13 mouse cellular contexts compared by ENCODE assay signal in genomic region chr11:74590691-74591090, GRCm38 (mm10). TPM values are rescaled to one million over a fixed set of nuclear protein-coding genes. Genes with fewer than 3 reads are reported as not detected.
A peak's percentile ranks its signal among the peaks of the same experiment; 100 is the strongest.
DNase-seq lines count a peak whose midpoint lies in the region; ATAC-seq lines count a peak whose summit lies in the region.
"Had no signal": no experiment of that assay in that cellular context is flagged by ENCODE, and none has a peak within 500 bp of the region (broad histone marks: within the 10 kb centered on the region; RNA-seq: fewer than 3 reads in every experiment).

No protein-coding gene starts in this region.

- no peak overlapping the region for H3K4me2 ChIP-seq in heart, embryonic 13.5 days
- H3K4me2 ChIP-seq in forebrain, embryonic 11.5 days (ENCODE audit: low read depth, low read length, severe bottlenecking) = peak overlapping the region; percentile 65; the same call in 1 of the 2 replicates
- H3K4me2 ChIP-seq in hindbrain, embryonic 15.5 days = peak overlapping the region; percentile 66
- H3K4me2 ChIP-seq in neural tube, embryonic 13.5 days = peak overlapping the region; percentile 61

- no peaks in the 10 kb centered on the region for H3K36me3 ChIP-seq in heart, embryonic 13.5 days
- no peaks in the 10 kb centered on the region for H3K36me3 ChIP-seq in forebrain, embryonic 11.5 days (ENCODE audit: control insufficient read depth, insufficient read depth, low read length)
- H3K36me3 ChIP-seq in hindbrain, embryonic 15.5 days = no peaks in the 10 kb centered on the region
- H3K36me3 ChIP-seq in neural tube, embryonic 13.5 days = no peaks in the 10 kb centered on the region

- no peaks in the 10 kb centered on the region for H3K9me3 ChIP-seq in heart, embryonic 13.5 days
- no peaks in the 10 kb centered on the region for H3K9me3 ChIP-seq in forebrain, embryonic 11.5 days (ENCODE audit: control insufficient read depth, low read length)
- no peaks in the 10 kb centered on the region for H3K9me3 ChIP-seq in hindbrain, embryonic 15.5 days
- no peaks in the 10 kb centered on the region for H3K9me3 ChIP-seq in neural tube, embryonic 13.5 days

- no peak for ATAC-seq in heart, embryonic 13.5 days (ENCODE audit: extremely low read depth, insufficient number of reproducible peaks, low FRiP score, low TSS enrichment)
- ATAC-seq in forebrain, embryonic 11.5 days (replicated peaks; ENCODE audit: low FRiP score) = no peak
- no peak for ATAC-seq in hindbrain, embryonic 15.5 days (ENCODE audit: low FRiP score, low read depth)
- 0 out of 2 replicates have a peak, but pooled peaks have one; percentile 20 for ATAC-seq in neural tube, embryonic 13.5 days (ENCODE audit: low read depth)

- no peak overlapping the region for H3K9ac ChIP-seq in heart, embryonic 13.5 days
- no peak overlapping the region for H3K9ac ChIP-seq in forebrain, embryonic 11.5 days (ENCODE audit: low read length)
- peak overlapping the region; percentile 61 for H3K9ac ChIP-seq in hindbrain, embryonic 15.5 days
- H3K9ac ChIP-seq in neural tube, embryonic 13.5 days = peak overlapping the region; percentile 78
- H3K9ac ChIP-seq: liver, embryonic 14.5 days had no signal

- 0 out of 2 replicates have a peak overlapping the region, but pooled peaks have one; percentile 49 for H3K4me3 ChIP-seq in heart, embryonic 13.5 days
- no peak overlapping the region for H3K4me3 ChIP-seq in forebrain, embryonic 11.5 days (ENCODE audit: low read depth, low read length)
- peak overlapping the region; percentile 57 for H3K4me3 ChIP-seq in hindbrain, embryonic 15.5 days
- H3K4me3 ChIP-seq in neural tube, embryonic 13.5 days = peak overlapping the region; percentile 53

- H3K4me1 ChIP-seq in heart, embryonic 13.5 days = peaks cover 10% of the 10 kb centered on the region
- H3K4me1 ChIP-seq in forebrain, embryonic 11.5 days (replicated peaks; ENCODE audit: control insufficient read depth, insufficient read depth, low read length) = no peaks in the 10 kb centered on the region
- peaks cover 41% of the 10 kb centered on the region for H3K4me1 ChIP-seq in hindbrain, embryonic 15.5 days (replicated peaks)
- H3K4me1 ChIP-seq in neural tube, embryonic 13.5 days (replicated peaks) = peaks cover 28% of the 10 kb centered on the region

- DNase-seq in heart, adult 18-20 months = no peak
- DNase-seq in forebrain, embryonic 11.5 days (ENCODE audit: low spot score) = no peak
- no peak for DNase-seq in B cell, adult 2 months
- DNase-seq in retina, postnatal 1 day = no peak
- DNase-seq in heart, adult 11 months = no peak
- DNase-seq: kidney, postnatal 14 days; lung, postnatal 36 days; thymus, postnatal 36 days had no signal

- H3K27ac ChIP-seq in heart, embryonic 13.5 days (replicated peaks) = no peak overlapping the region
- H3K27ac ChIP-seq in forebrain, embryonic 11.5 days (ENCODE audit: low read depth, low read length) = no peak overlapping the region
- H3K27ac ChIP-seq in hindbrain, embryonic 15.5 days (replicated peaks) = peak overlapping the region; percentile 88
- H3K27ac ChIP-seq in neural tube, embryonic 13.5 days (replicated peaks) = peak overlapping the region; percentile 84
- H3K27ac ChIP-seq: liver, embryonic 14.5 days had no signal

- peaks cover 87% of the 10 kb centered on the region for H3K27me3 ChIP-seq in heart, embryonic 13.5 days (replicated peaks)
- peaks cover 34% of the 10 kb centered on the region for H3K27me3 ChIP-seq in forebrain, embryonic 11.5 days (ENCODE audit: control insufficient read depth, insufficient read depth, low read length)
- peaks cover 6% of the 10 kb centered on the region; the same call in 1 of the 2 replicates for H3K27me3 ChIP-seq in hindbrain, embryonic 15.5 days
- peaks cover 53% of the 10 kb centered on the region for H3K27me3 ChIP-seq in neural tube, embryonic 13.5 days

- WGBS in heart, embryonic 13.5 days = 35% methylated on average over 13 of the region's 13 CpGs
- WGBS in forebrain, embryonic 11.5 days = 31% methylated on average over 13 of the region's 13 CpGs
- WGBS in hindbrain, embryonic 15.5 days = 21% methylated on average over 13 of the region's 13 CpGs
- 27% methylated on average over 13 of the region's 13 CpGs for WGBS in neural tube, embryonic 13.5 days

RNA-seq across cellular contexts. Expression of gene Rap1gap2, which starts 20.0 kb away (rescaled TPM):
- polyA plus RNA-seq in heart, embryonic 13.5 days (2015; fragmentation: Nextera tagmentation; extraction: Ambion mirVana) = 3.1 and 4.0 TPM in 2 replicates
- total RNA-seq in heart, adult 18-20 months (2021) = 10 to 100 TPM; 74.4 to 94.6 TPM
- 1.3 and 1.8 TPM in 2 replicates for polyA plus RNA-seq in forebrain, embryonic 11.5 days (2014; fragmentation: Nextera tagmentation; extraction: Ambion mirVana)
- 13.4 and 16.9 TPM in 2 replicates for polyA plus RNA-seq in hindbrain, embryonic 15.5 days (2015; fragmentation: Nextera tagmentation; extraction: Ambion mirVana)
- 10.9 and 11.5 TPM in 2 replicates for polyA plus RNA-seq in neural tube, embryonic 13.5 days (2015; fragmentation: Nextera tagmentation; extraction: Ambion mirVana)

RNA-seq across cellular contexts. Expression of gene Ccdc92b, which starts 28.7 kb away (rescaled TPM):
- polyA plus RNA-seq in heart, embryonic 13.5 days (2015; fragmentation: Nextera tagmentation; extraction: Ambion mirVana) = 0.71 and 0.96 TPM in 2 replicates
- total RNA-seq in heart, adult 18-20 months (2021) = under 1 TPM; 0.20 to 0.26 TPM
- polyA plus RNA-seq in forebrain, embryonic 11.5 days (2014; fragmentation: Nextera tagmentation; extraction: Ambion mirVana) = 1.5 and 2.0 TPM in 2 replicates
- polyA plus RNA-seq in hindbrain, embryonic 15.5 days (2015; fragmentation: Nextera tagmentation; extraction: Ambion mirVana) = 3.5 and 4.0 TPM in 2 replicates
- polyA plus RNA-seq in neural tube, embryonic 13.5 days (2015; fragmentation: Nextera tagmentation; extraction: Ambion mirVana) = 1.9 and 2.1 TPM in 2 replicates
- total RNA-seq: granulocyte monocyte progenitor cell, adult 5-6 weeks had no signal

RNA-seq across cellular contexts. Expression of gene Cluh, which starts 58.6 kb away (rescaled TPM):
- polyA plus RNA-seq in heart, embryonic 13.5 days (2015; fragmentation: Nextera tagmentation; extraction: Ambion mirVana) = 45.9 and 47.2 TPM in 2 replicates
- total RNA-seq in heart, adult 18-20 months (2021) = 100 to 1,000 TPM; 209 to 234 TPM
- 18.9 and 21.9 TPM in 2 replicates for polyA plus RNA-seq in forebrain, embryonic 11.5 days (2014; fragmentation: Nextera tagmentation; extraction: Ambion mirVana)
- polyA plus RNA-seq in hindbrain, embryonic 15.5 days (2015; fragmentation: Nextera tagmentation; extraction: Ambion mirVana) = 20.8 and 21.3 TPM in 2 replicates
- polyA plus RNA-seq in neural tube, embryonic 13.5 days (2015; fragmentation: Nextera tagmentation; extraction: Ambion mirVana) = 16.3 and 16.9 TPM in 2 replicates

Comparison
In these comparisons a context has a peak if more than half of its experiments do, and no peak if none do; other contexts are left out.
1. H3K27ac ChIP-seq: peak in hindbrain, embryonic 15.5 days (single experiment) and neural tube, embryonic 13.5 days (single experiment); none in heart, embryonic 13.5 days (single experiment) and forebrain, embryonic 11.5 days (single experiment).
2. H3K9ac ChIP-seq: peak in hindbrain, embryonic 15.5 days (single experiment) and neural tube, embryonic 13.5 days (single experiment); none in heart, embryonic 13.5 days (single experiment) and forebrain, embryonic 11.5 days (single experiment).